Mouse (Mus musculus): Measurements from ENCODE around the gene Prkcb.

DNA sequence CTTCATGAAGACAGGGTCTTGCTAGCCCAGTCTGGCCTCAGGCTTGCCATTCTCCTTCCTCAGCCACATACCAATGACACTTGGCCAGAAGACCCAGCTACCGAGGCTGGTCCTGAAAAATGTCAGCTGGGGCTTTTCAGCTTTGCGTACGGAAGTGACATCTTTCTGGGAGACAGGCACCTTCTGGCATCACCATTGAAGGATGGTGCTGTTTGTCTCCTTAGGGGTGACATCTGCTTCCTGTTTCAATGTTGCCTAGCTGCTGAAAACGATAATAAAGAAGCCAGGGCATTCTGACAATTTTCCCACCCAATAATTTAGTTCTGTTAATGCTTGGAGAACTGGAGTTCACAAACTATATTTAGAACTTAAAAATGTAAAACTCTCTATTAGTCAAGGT is 12.0 kb downstream of the Prkcb start:
- TF ChIP-seq CTCF (IDR thresholded peaks at IDR 0.05), result no peak
- TF ChIP-seq POLR2A (IDR thresholded peaks at IDR 0.05; ENCODE audit: insufficient read depth, low read depth, low read length), result no peak

All from heart, adult 2 months (tissue).